Mouse (Mus musculus) gonadal fat pad, adult 2 months (tissue): ENCODE results near the gene Car11. TPM values are rescaled to one million over a fixed set of nuclear protein-coding genes. Genes with fewer than 3 reads are reported as not detected.
"Not testable (repeated sequence)": the region's sequence is repeated elsewhere in the genome, so short reads cannot be mapped to it uniquely, and the experiment has no call there.

Source experiments
- DNase-seq: peaks from one replicate; pipeline ENCODE4 v3.0.0-alpha.2; 2012; ENCODE audit warnings: low read depth
- polyA plus RNA-seq: library from polyadenylated mRNA; depleted of rRNA; stranded (reverse); fragments of >200 nt; gene quantifications from 2 replicates; pipeline ENCODE4 v1.2.3, GENCODE M21; 2012; rRNA removed

The Car11 gene
- polyA plus RNA-seq: 9.1 and 11.8 TPM in 2 replicates

DNA sequence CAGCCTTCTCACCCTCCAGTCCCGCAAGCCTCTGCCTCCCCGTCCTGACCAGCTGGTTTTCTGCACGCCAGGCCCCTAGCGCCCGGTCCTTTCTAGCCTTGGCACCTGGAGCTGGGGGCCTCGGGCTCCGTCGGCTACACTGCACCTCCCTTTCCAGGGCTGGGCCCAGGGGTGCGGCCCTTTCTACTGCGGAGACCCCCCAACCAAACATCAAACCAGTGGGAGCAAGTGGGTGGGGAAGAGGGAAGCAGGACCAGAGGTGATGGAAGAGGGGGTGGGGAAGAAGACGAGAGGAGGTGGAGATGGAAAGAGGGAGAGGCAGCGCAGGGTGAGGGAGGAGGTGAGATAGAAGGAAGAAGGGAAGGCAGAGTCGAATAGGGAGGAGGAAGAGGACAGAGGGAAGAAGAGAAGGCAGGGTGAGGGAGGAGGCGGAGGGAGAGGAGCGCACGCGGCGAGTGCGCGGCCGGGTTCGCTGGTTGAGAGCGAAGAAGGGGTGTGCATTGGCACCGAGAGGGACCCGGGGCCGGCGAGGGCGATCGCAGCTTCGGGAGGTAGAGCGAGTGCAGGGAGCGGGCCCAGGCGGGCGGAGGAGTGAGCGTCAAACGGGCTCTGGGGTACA, at the start of gene Car11:
TSS of gene Car11 (plus strand) at position 321 of the 619 bp plus-strand sequence.
- no peak for DNase-seq

GRCm38 (mm10) chr7:45650484-45650883, 49.2 kb upstream of the Car11 start:
- DNase-seq: not testable (repeated sequence)

DNA sequence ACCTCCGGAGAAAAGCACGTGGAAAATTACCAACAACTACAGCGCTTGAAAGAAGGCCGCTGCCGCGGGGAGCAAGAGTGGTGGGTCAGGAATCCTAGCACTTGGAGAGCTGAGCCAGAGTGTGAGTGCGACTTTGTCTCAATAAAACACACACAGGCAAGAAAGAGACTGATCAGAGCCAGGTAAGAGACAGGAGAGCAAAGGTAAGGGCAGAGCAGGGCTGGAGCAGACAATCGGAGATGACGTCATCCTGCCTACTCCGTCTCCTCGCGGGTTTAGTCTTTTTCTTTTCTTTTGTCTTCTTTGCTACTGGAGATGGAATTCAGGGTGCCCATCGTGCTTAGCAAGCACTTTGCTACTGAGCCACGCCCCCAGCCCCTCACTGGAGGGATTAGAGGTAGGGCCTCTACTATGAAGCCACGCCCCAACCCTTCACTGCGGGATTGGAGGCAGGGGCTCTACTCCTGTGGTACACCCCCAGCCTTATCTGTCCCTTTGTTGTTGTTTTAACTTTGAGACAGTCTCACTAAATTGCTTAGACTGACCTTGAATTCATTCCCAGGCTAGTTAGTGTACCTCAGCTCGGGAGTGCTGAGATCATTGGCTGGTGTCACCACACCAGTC, 45.1 kb upstream of the Car11 start:
- DNase-seq: no peak

GRCm38 (mm10) chr7:45660746-45661478, 38.7 kb upstream of the Car11 start:
- DNase-seq: no peak

DNA sequence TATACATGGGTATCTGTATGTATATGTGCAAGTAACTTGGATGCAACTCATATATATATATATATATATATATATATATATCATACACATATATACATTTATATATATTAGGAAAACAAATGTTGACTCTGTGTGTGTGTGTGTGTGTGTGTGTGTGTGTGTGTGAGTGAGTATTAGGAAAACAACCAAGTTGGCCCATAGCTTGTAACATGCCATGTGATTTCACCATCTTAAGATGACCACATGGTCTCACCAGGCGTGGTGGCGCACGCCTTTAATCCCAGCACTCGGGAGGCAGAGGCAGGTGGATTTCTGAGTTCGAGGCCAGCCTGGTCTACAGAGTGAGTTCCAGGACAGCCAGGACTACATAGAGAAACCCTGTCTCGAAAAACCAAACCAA, 37.9 kb upstream of the Car11 start:
- DNase-seq: not testable (repeated sequence)

GRCm38 (mm10) chr7:45665303-45666138, 34.1 kb upstream of the Car11 start:
- DNase-seq: no peak

DNA sequence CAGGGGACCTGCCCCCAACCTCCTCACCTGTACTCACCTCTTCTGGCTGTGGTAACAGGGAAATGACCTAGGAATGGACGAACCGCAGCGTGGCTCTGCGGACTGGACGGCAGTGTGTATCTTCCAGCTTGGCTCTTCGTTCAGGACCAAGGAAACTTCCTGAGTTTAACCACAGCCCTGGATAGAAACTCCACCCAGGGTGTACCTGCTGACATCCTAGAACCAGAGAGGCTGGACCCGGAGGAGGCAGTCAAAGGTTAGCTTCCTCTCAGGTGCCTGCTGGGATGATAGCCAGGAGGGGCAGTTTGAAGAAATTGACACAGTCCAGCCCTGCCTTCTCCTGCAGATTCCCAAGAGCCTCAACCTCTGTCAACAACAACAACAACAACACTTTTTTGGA, 33.5 kb upstream of the Car11 start, which contains the start of gene Fut2:
TSS of gene Fut2 (minus strand) at position 234 of the 400 bp plus-strand sequence.
- DNase-seq: no peak

DNA sequence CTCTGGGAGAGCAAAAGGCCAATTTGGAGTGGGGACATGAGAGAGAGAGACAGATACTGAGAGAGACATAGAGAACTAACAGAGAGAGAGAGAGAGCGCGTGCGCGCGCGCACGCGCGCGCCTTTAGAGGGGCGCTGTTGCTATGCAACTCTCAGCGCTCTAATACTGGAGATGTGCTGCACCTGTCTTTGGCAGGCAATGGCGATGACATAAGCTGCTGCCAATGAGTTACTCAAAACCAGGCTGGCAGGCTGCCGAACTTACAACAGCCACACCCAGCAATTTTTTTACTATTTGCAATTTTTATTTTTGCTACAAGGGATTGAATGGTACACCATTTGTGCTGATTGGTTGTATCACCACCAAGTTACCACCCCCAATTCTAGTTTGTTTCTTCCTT, 31.9 kb upstream of the Car11 start:
- no peak for DNase-seq

DNA sequence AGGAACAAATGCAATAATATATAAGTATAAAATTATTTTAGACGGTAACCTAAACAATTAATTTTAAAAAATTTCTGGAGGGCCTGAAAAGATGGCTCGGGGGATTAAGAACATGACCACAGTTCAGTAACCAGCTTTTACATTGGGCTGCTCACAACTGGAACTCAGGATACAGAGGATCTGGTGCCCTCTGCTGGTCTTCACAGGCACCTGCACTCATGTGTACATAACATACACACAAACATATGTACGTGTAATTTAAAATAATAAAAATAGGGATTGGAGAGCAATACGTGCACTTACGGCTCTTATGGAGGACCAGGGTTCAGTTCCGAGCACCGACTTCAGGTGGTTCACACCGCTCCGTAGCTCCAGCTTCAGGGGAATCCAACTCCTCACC, 30.7 kb upstream of the Car11 start:
- no peak for DNase-seq

GRCm38 (mm10) chr7:45677627-45678295, 21.9 kb upstream of the Car11 start:
- DNase-seq: no peak

- no peak for DNase-seq
Measured at GRCm38 (mm10) chr7:45678513-45678912, 21.1 kb upstream of the Car11 start.

- no peak for DNase-seq
Measured at GRCm38 (mm10) chr7:45679966-45680621, 19.5 kb upstream of the Car11 start.

- DNase-seq: no peak
Measured at GRCm38 (mm10) chr7:45681046-45681736, 18.5 kb upstream of the Car11 start.

GRCm38 (mm10) chr7:45682144-45683126, 17.2 kb upstream of the Car11 start:
- DNase-seq: no peak

DNA sequence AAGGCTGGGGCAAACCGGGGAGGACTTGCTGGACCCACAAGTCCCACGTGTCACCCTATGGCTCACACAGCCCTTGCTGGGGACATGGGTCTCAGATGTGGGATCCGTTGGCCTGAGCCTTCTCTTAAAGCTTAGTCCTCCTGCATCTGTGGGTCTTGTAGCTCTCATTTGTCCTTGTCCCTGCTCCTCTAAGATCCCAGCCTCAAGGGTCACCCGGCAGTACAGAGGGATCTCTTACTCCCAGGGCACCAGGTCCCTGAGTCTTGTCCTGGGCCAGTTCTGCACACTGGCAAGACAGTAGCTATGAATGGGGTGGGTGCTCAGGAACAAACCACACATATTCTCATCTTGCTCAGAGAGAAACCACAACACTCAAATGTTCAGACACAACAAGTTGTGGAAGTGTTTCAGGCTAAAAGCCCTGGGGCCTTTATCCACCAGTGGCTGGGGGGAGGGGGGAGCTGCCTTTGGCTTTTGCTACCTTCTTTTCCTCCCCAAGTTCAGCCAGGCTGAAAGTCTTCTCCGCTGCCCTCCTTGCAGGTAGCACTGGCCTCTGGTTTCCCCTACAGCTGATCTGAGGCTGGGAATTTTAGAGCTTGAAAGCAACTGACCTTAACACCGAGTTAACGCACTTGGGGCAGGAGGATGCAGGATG, 16.1 kb upstream of the Car11 start, which contains the start of gene Ntn5:
TSS of gene Ntn5 (plus strand) at position 627 of the 655 bp plus-strand sequence.
- DNase-seq: no peak

DNA sequence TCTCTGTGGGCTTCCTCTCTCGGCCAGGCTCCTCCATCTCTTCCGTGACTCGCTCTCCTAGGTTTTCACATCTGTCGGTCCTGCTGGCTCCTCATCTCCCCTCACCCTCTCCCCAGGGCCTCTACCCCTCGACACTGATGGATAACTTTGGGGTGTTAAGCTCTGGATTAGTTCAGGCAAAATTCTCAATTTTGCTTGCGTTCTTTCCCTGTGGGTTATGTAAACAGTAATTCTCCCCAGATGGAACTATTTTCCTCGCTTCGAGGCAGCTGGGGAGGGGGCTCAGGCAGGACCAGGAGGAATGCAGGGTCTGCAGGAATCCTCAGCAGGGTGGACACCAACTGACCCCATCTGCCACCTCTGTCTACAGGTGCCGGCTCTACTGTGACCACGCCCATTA, 13.8 kb upstream of the Car11 start:
- no peak for DNase-seq

- DNase-seq: no peak
Measured at GRCm38 (mm10) chr7:45686841-45687240, 12.8 kb upstream of the Car11 start.

DNA sequence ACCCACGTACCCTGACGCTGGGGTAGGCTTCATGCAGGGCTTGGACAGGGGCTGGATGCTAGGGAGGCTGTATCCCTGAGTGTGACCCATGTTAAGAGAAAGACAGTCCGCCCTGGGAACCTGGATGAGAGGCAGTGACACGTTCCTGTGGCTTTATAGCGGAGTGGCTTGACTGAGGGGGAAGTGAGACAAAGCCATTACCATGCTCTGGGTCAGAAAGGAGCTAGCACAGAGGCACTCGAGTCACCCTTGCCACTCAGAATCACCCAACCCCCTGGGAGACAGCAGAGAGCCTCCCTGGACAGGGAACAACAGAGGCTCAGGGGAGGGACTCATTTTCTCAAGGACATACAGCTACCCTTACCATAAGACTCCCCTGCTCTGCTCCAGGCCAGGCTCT, 10.5 kb upstream of the Car11 start:
- no peak for DNase-seq
